In genomic region chr12:116919691-116920526, GRCm38 (mm10) we compare ENCODE assay signal across 12 mouse cellular contexts.
DNase-seq lines count a peak whose midpoint lies in the region; ATAC-seq lines count a peak whose summit lies in the region.
"Had no signal": no experiment of that assay in that cellular context is flagged by ENCODE, and none has a peak within 500 bp of the region (broad histone marks: within the 10 kb centered on the region; RNA-seq: fewer than 3 reads in every experiment).

No protein-coding gene starts in this region.

- DNase-seq in right cerebral cortex, adult 18-20 months = peak; percentile 48
- no peak for DNase-seq in right cerebral cortex, postnatal 36 days (ENCODE audit: low spot score in 2 of 2)
- peak; percentile 39 to 77 for DNase-seq in left cerebral cortex, postnatal 14 days (ENCODE audit: low spot score in 2 of 2)
- peak; percentile 66 for DNase-seq in retina, postnatal 1 day
- DNase-seq in lung, adult 18-20 months = no peak
- DNase-seq: adrenal gland, postnatal 25 days; gastrocnemius, postnatal 36 days had no signal

- H3K27ac ChIP-seq in forebrain, embryonic 16.5 days (ENCODE audit: low read length) = peak overlapping the region; percentile 91
- no peak overlapping the region for H3K27ac ChIP-seq in liver, embryonic 12.5 days
- H3K27ac ChIP-seq: embryonic facial prominence, embryonic 15.5 days; limb, embryonic 13.5 days had no signal

- H3K27me3 ChIP-seq in forebrain, embryonic 16.5 days (replicated peaks; ENCODE audit: control insufficient read depth, insufficient read depth, low read length) = no peaks in the 10 kb centered on the region
- no peaks in the 10 kb centered on the region for H3K27me3 ChIP-seq in liver, embryonic 12.5 days (replicated peaks)
- H3K27me3 ChIP-seq: embryonic facial prominence, embryonic 15.5 days; limb, embryonic 13.5 days had no signal

- intact Hi-C loops in left cerebral cortex, postnatal 14 days (cut with DNase I) = no loop called here

- H3K9me3 ChIP-seq in forebrain, embryonic 16.5 days (ENCODE audit: control insufficient read depth, low read length) = no peaks in the 10 kb centered on the region
- no peaks in the 10 kb centered on the region for H3K9me3 ChIP-seq in liver, embryonic 12.5 days (replicated peaks)
- H3K9me3 ChIP-seq: embryonic facial prominence, embryonic 15.5 days; limb, embryonic 13.5 days had no signal

- peak overlapping the region; percentile 26 for H3K4me2 ChIP-seq in forebrain, embryonic 16.5 days (ENCODE audit: low read length)
- H3K4me2 ChIP-seq in liver, embryonic 12.5 days = no peak overlapping the region
- H3K4me2 ChIP-seq: embryonic facial prominence, embryonic 15.5 days; limb, embryonic 13.5 days had no signal

- no peak overlapping the region for H3K4me3 ChIP-seq in forebrain, embryonic 16.5 days (replicated peaks; ENCODE audit: low read length)
- H3K4me3 ChIP-seq in liver, embryonic 12.5 days = no peak overlapping the region
- H3K4me3 ChIP-seq: embryonic facial prominence, embryonic 15.5 days; limb, embryonic 13.5 days had no signal

- H3K4me1 ChIP-seq in forebrain, embryonic 16.5 days (replicated peaks; ENCODE audit: control insufficient read depth, insufficient read depth, low read length) = peaks cover 22% of the 10 kb centered on the region
- H3K4me1 ChIP-seq in liver, embryonic 12.5 days = no peaks in the 10 kb centered on the region
- H3K4me1 ChIP-seq: embryonic facial prominence, embryonic 15.5 days; limb, embryonic 13.5 days had no signal

- WGBS in forebrain, embryonic 16.5 days = 8% methylated on average over 22 of the region's 22 CpGs
- WGBS in liver, embryonic 12.5 days (ENCODE audit: insufficient replicate concordance) = 73% methylated on average over 22 of the region's 22 CpGs

- H3K36me3 ChIP-seq in forebrain, embryonic 16.5 days (ENCODE audit: control insufficient read depth, insufficient read depth) = no peaks in the 10 kb centered on the region
- no peaks in the 10 kb centered on the region for H3K36me3 ChIP-seq in liver, embryonic 12.5 days
- H3K36me3 ChIP-seq: embryonic facial prominence, embryonic 15.5 days; limb, embryonic 13.5 days had no signal

- 0 out of 2 replicates have a peak overlapping the region, but pooled peaks have one; percentile 8 for H3K9ac ChIP-seq in forebrain, embryonic 16.5 days (replicated peaks; ENCODE audit: low read depth, low read length)
- no peak overlapping the region for H3K9ac ChIP-seq in liver, embryonic 12.5 days
- H3K9ac ChIP-seq: embryonic facial prominence, embryonic 15.5 days; limb, embryonic 13.5 days had no signal

- ATAC-seq in forebrain, embryonic 16.5 days = peak; percentile 92
- no peak for ATAC-seq in inflammation-experienced regulatory T-cells, adult 6 months
- no peak for ATAC-seq in liver, embryonic 12.5 days

Comparison
In these comparisons a context has a peak if more than half of its experiments do, and no peak if none do; other contexts are left out.
1. DNase-seq: peak in right cerebral cortex, adult 18-20 months (single experiment), left cerebral cortex, postnatal 14 days (2 of 2) and retina, postnatal 1 day (single experiment); none in right cerebral cortex, postnatal 36 days (0 of 2) and lung, adult 18-20 months (0 of 2).